Mouse (Mus musculus) olfactory bulb, adult 2 months (tissue): ENCODE results near the gene H2-T23. TPM values are rescaled to one million over a fixed set of nuclear protein-coding genes. Genes with fewer than 3 reads are reported as not detected.
"Not testable (repeated sequence)": the region's sequence is repeated elsewhere in the genome, so short reads cannot be mapped to it uniquely, and the experiment has no call there.

Source experiments
- H3K27ac ChIP-seq: fragments of 200-500 bp; 2 replicates; pipeline ENCODE4 v1.5.1; 2012; ENCODE audit warnings: low read depth, low read length; ENCODE audit not compliant: insufficient read depth
- H3K4me1 ChIP-seq: fragments of 200-500 bp; 2 replicates; pipeline ENCODE4 v1.6.1; 2012; ENCODE audit warnings: low read length; ENCODE audit not compliant: control insufficient read depth, insufficient read depth
- H3K4me3 ChIP-seq: fragments of 200-500 bp; 2 replicates; pipeline ENCODE4 v1.5.1; 2012; ENCODE audit warnings: mild to moderate bottlenecking, low read depth, low read length, moderate library complexity; ENCODE audit not compliant: insufficient read depth
- CTCF ChIP-seq: fragments of 200-500 bp; IDR thresholded peaks from 2 replicates; pipeline ENCODE4 v1.5.1; 2012; ENCODE audit warnings: low read depth, mild to moderate bottlenecking, low read length, moderate library complexity; ENCODE audit not compliant: insufficient read depth
- POLR2A ChIP-seq: fragments of 200-500 bp; IDR thresholded peaks from 2 replicates; pipeline ENCODE4 v1.6.1; 2012; ENCODE audit warnings: mild to moderate bottlenecking, low read depth, low read length, moderate library complexity; ENCODE audit not compliant: insufficient read depth
- WGBS: fragments of 180-500 bp; shearing (Covaris S2); methylation state at CpG from one replicate; pipeline ENCODE4 v1.1.7; 2018; 5-methylcytosine and 5-hydroxymethylcytosine counted together
- polyA plus RNA-seq: library from polyadenylated mRNA; stranded (reverse); fragments of >200 nt; gene quantifications from 2 replicates; pipeline ENCODE4 v1.2.4, GENCODE M21; 2012; ENCODE audit warnings: low replicate concordance; ENCODE audit not compliant: missing spikeins, insufficient read depth, insufficient read length

Gene H2-T23
- polyA plus RNA-seq, 1 experiment, result 151 TPM

DNA sequence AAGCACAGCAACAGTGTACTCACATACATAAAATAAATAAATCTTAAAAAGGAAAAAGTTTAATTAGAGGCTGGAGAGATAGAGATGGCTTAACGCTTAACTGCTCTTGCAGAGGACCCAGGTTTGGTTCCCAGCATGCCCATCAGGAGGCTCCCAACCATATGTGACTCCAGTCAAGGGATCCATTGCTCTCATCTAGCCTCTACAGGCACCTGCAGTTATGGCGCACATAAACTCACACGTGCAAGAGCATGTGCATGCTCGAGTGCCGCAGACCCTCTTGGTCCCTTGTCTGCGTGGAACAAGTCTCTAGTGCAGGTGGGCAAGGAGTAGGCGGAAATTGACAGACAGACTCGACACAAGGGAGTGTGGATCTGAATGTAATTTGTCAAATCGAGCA lies 10.6 kb downstream of the H2-T23 start:
- TF ChIP-seq POLR2A (no peak), CTCF (no peak)
- H3K4me3 ChIP-seq, result no peak overlapping the region
- H3K27ac ChIP-seq, result no peak overlapping the region
- 95% methylated on average over 9 of the region's 9 CpGs for WGBS
- H3K4me1 ChIP-seq, result peaks cover 14% of the 10 kb centered on the region

- H3K4me3 ChIP-seq, result no peak overlapping the region
- TF ChIP-seq CTCF (no peak), POLR2A (no peak)
- H3K27ac ChIP-seq, result no peak overlapping the region
- 97% methylated on average over 1 of the region's 1 CpGs for WGBS
- peaks cover 14% of the 10 kb centered on the region for H3K4me1 ChIP-seq
These were observed 11.3 kb downstream of the H2-T23 start for GRCm38 (mm10) chr17:36021309-36021708.

DNA sequence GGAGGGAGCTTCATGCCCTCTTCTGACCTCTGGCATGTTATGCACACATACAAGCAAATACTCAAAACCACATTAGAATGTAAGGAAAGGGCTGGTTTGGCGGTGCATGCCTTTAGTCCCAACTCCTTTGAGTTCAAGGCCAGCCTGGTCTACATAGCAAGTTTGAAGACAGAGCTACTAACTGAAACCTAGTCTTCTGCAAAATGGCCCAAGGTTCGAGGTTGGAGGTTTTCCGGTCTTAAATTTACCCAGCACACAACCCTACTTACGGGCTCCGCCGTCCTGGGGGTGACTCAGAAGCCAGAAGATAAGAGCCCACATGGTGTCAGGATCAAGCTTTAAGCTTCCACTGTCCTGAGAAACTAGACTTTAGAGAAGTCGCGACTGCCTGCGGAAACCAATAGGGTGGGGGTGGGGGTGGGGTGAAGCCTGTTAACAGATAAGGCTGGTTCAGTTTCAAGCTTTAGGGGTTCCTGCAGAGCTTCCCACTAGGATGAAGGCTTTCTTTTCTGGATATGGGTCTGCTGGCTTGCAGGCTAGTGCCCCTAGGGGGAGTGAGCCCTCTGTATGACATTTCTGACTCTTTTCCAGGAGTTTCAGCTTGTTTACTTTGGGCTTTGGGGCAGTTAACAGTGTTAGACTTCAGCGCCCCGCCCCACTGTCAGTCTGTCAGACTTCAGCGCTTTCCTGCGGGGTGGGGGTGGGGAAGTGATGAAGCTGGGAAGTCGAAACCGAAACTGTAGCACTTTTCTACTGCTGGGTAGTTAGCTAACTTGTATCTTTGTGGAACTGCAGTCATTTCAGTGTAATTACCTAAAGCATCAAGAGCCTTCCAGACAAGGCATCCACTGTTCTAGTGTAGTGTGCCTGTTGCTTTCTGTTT lies 12.2 kb downstream of the H2-T23 start, which contains the start of gene H2-T24:
H2-T24 (minus strand) TSS at position 370 of the 883 bp plus-strand sequence.
- WGBS, result 28% methylated on average over 15 of the region's 15 CpGs
- Histone ChIP-seq H3K27ac (peak within 1 kb of the TSS; percentile 20; the same call in 1 of the 2 replicates), H3K4me1 (peaks cover 14% of the 10 kb centered on the region), H3K4me3 (peak within 1 kb of the TSS; percentile 5; the same call in 1 of the 2 replicates)
- TF ChIP-seq CTCF, result no peak
- no peak for TF ChIP-seq POLR2A

DNA sequence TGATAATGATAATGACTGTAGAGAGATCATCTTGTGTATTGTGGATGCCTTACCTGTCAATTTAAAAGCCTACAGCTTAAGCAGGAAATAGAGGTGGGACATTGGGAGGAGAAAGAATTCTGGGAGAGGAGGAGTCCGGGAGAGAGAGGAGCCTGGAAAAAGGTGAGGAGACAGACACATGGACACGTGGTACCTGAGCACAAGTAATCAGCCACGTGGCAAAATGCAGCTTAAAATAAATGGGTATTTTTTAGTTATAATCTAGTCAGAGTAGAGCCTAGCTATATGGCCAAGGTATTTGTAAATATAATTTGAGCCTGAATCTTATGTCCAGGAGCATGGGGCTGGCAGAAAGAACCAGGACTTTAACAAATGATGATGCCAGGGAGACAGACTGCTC lies 13.1 kb downstream of the H2-T23 start:
- Histone ChIP-seq H3K27ac (no peak overlapping the region), H3K4me3 (no peak overlapping the region), H3K4me1 (peaks cover 11% of the 10 kb centered on the region)
- TF ChIP-seq POLR2A, result no peak
- TF ChIP-seq CTCF, result no peak
- 76% methylated on average over 3 of the region's 3 CpGs for WGBS

- Histone ChIP-seq H3K4me1 (peaks cover 10% of the 10 kb centered on the region), H3K4me3 (no peak overlapping the region), H3K27ac (no peak overlapping the region)
- TF ChIP-seq POLR2A, result no peak
- no peak for TF ChIP-seq CTCF
- WGBS, result 66% methylated on average over 2 of the region's 2 CpGs
These were observed 13.7 kb downstream of the H2-T23 start for GRCm38 (mm10) chr17:36018979-36019378.

- Histone ChIP-seq H3K4me1 (peaks cover 6% of the 10 kb centered on the region; the same call in 1 of the 2 replicates), H3K27ac (no peak overlapping the region), H3K4me3 (no peak overlapping the region)
- 94% methylated on average over 5 of the region's 5 CpGs for whole genome bisulfite sequencing
- no peak for TF ChIP-seq POLR2A
These were observed 15.6 kb downstream of the H2-T23 start for GRCm38 (mm10) chr17:36017046-36017445.

GRCm38 (mm10) chr17:36014977-36015376 lies 17.7 kb downstream of the H2-T23 start:
- Histone ChIP-seq H3K4me3 (no peak overlapping the region), H3K4me1 (no peaks in the 10 kb centered on the region), H3K27ac (no peak overlapping the region)
- WGBS, result 95% methylated on average over 5 of the region's 5 CpGs
- no peak for TF ChIP-seq POLR2A
- no peak for TF ChIP-seq CTCF

- not testable (repeated sequence) for H3K4me3 ChIP-seq, H3K27ac ChIP-seq
- WGBS, result 79% methylated on average over 7 of the region's 7 CpGs
These were observed 28.2 kb downstream of the H2-T23 start for GRCm38 (mm10) chr17:36004409-36004808.

GRCm38 (mm10) chr17:36003331-36003730 lies 29.3 kb downstream of the H2-T23 start:
- 78% methylated on average over 7 of the region's 7 CpGs for WGBS
- Histone ChIP-seq H3K27ac (no peak overlapping the region), H3K4me1 (peaks cover 8% of the 10 kb centered on the region), H3K4me3 (no peak overlapping the region)
- TF ChIP-seq CTCF (no peak), POLR2A (no peak)

More at GRCm38 (mm10) chr17:36004409-36004808, 28.2 kb downstream of the H2-T23 start:
- H3K4me1 ChIP-seq, result not testable (repeated sequence)
